Mouse (Mus musculus) intestine, postnatal 0 days (tissue): ENCODE results near the gene Pde4c. TPM values are rescaled to one million over a fixed set of nuclear protein-coding genes. Genes with fewer than 3 reads are reported as not detected.
A peak's percentile ranks its signal among the peaks of the same experiment; 100 is the strongest.

Source experiments
- ATAC-seq: fragments of 200-750 bp; cut with Nextera tagmentation; 2 replicates; pipeline ENCODE4 v1.8.0; 2017; ENCODE audit warnings: mild to moderate bottlenecking, moderate TSS enrichment, moderate library complexity
- H3K27ac ChIP-seq: fragments of 300-500 bp; sonication (generic); 2 replicates; pipeline ENCODE4 v1.5.1; 2014; ENCODE audit warnings: mild to moderate bottlenecking, low read depth, low read length, moderate library complexity
- H3K27me3 ChIP-seq: fragments of 300-500 bp; sonication (generic); replicated peaks from 2 replicates; pipeline ENCODE4 v1.6.1; 2014; ENCODE audit warnings: low read length, mixed read lengths; ENCODE audit not compliant: control insufficient read depth, insufficient read depth
- H3K36me3 ChIP-seq: fragments of 300-500 bp; sonication (generic); 2 replicates; pipeline ENCODE4 v1.6.1; 2014; ENCODE audit warnings: mild to moderate bottlenecking, moderate library complexity; ENCODE audit not compliant: control insufficient read depth, insufficient read depth
- H3K4me1 ChIP-seq: fragments of 300-500 bp; sonication (generic); replicated peaks from 2 replicates; pipeline ENCODE4 v1.6.1; 2014; ENCODE audit warnings: antibody characterized with exemption, low read length, mixed read lengths; ENCODE audit not compliant: control insufficient read depth, insufficient read depth
- H3K4me2 ChIP-seq: fragments of 300-500 bp; sonication (generic); replicated peaks from 2 replicates; pipeline ENCODE4 v1.6.1; 2014; ENCODE audit warnings: low read depth, mild to moderate bottlenecking, moderate library complexity
- H3K4me3 ChIP-seq: fragments of 300-500 bp; sonication (generic); 2 replicates; pipeline ENCODE4 v1.5.1; 2014; ENCODE audit warnings: low read depth, low read length
- H3K9ac ChIP-seq: fragments of 300-500 bp; sonication (generic); 2 replicates; pipeline ENCODE4 v1.6.1; 2014; ENCODE audit warnings: mild to moderate bottlenecking, low read depth, low read length
- H3K9me3 ChIP-seq: fragments of 300-500 bp; sonication (generic); 2 replicates; pipeline ENCODE4 v1.6.1; 2016; ENCODE audit warnings: mixed run types; ENCODE audit not compliant: control insufficient read depth
- CTCF ChIP-seq: sonication (generic); IDR thresholded peaks from 2 replicates; pipeline ENCODE4 v1.5.1; 2016; ENCODE audit warnings: low read depth, mild to moderate bottlenecking, control low read depth, antibody characterized with exemption, moderate library complexity
- WGBS: fragments of 180-500 bp; shearing (Covaris S2); extraction: QIAGEN DNeasy Blood & Tissue Kit; methylation state at CpG from one replicate; pipeline ENCODE4 v1.1.7; 2014; 5-methylcytosine and 5-hydroxymethylcytosine counted together
- polyA plus RNA-seq: library from polyadenylated mRNA; unstranded; fragments of >200 nt; fragmentation: Nextera tagmentation; extraction: Ambion mirVana; gene quantifications from 2 replicates; pipeline ENCODE4 v1.2.1, GENCODE M21; 2015

Pde4c gene
- polyA plus RNA-seq, 1 experiment from 2014 or later = 0.21 TPM

DNA sequence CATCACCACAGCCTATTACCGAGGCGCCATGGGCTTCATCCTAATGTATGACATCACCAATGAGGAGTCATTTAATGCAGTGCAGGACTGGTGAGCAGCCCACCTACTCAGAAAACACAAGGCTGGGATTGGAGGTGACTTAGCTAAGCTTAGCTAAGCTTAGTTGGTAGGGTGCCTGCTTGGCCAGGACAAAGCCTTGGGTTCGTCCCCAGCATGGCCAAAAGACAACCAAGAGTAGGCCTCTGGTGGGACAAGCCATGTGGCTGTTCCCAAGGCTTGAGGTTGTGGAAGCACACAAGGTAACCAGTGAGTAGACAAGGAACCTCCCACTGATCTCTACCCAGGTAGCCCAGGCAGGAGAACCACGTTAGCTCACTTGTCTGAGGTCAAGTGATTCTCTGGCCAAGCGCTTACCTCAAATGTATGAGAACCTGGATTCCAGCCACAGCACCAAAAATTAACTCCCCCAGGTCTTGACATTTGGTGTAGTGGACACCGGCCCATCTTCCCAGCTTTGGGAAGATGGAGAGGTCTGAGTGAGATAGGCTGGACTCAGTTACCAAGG lies 33.0 kb downstream of the Pde4c start:
- no peak for ATAC-seq
- H3K9ac ChIP-seq = no peak overlapping the region
- H3K4me1 ChIP-seq = peaks cover 5% of the 10 kb centered on the region

DNA sequence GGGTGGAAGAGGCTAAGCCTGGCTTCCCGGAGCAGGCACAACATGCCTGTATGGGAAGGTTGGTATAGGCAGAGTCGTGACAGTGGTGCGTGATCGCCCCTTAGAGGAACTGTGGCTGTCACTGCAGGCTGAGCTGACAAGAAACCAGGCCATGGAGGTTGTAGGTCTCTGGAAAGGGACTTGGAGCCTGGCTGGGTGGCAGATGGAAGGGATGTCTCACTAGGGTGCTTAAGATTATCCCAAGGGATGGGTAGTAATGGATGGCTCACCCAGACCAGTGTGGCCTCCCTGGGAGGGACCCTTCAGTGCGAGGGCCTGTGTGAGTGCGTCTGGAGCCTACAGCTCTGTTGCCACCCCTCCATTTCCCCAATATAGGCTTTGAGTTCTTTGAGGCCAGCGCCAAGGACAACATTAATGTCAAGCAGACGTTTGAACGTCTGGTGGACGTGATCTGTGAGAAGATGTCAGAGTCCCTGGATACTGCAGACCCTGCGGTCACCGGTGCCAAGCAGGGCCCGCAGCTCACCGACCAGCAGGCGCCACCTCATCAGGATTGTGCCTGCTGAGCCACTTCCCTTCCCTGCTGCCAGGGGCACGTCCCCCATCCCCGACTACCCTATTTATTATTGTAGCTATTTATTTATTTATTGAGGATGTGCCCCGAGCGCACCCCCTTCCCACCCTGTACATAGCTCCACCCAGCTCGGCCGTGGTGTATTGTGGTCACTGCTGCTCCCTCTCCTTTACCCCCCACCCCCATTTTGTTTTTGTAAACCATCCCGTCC lies 34.2 kb downstream of the Pde4c start:
- Histone ChIP-seq H3K9me3 (no peaks in the 10 kb centered on the region), H3K27me3 (no peaks in the 10 kb centered on the region), H3K9ac (no peak overlapping the region; the same call in 1 of the 2 replicates), H3K4me1 (peaks cover 4% of the 10 kb centered on the region), H3K27ac (no peak overlapping the region), H3K4me3 (no peak overlapping the region), H3K36me3 (peaks cover 25% of the 10 kb centered on the region), H3K4me2 (no peak overlapping the region)
- no peak for ATAC-seq
- 76% methylated on average over 22 of the region's 22 CpGs for WGBS
- TF ChIP-seq CTCF = peak; percentile 75

More for the DNA sequence above, 33.0 kb downstream of the Pde4c start:
- Histone ChIP-seq H3K9me3 (no peaks in the 10 kb centered on the region), H3K4me3 (no peak overlapping the region), H3K27ac (no peak overlapping the region), H3K36me3 (peaks cover 25% of the 10 kb centered on the region), H3K27me3 (no peaks in the 10 kb centered on the region), H3K4me2 (no peak overlapping the region)
- 94% methylated on average over 6 of the region's 6 CpGs for WGBS
- no peak for TF ChIP-seq CTCF

DNA sequence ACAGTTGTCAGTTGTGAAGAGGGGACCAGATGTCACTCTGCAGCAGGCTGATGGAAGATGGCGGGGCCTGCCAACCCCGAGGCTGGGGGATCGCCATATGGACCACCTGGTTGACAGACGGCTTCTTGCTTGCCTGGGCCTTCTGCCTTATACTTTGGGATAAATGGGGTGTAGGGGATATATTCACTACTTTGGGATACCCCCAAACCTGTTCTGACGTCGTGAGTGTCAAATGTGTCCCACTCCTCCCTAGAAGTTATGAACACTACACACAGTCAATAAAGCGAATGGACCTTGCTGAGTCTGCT lies 34.7 kb downstream of the Pde4c start:
- WGBS = 87% methylated on average over 7 of the region's 7 CpGs

DNA sequence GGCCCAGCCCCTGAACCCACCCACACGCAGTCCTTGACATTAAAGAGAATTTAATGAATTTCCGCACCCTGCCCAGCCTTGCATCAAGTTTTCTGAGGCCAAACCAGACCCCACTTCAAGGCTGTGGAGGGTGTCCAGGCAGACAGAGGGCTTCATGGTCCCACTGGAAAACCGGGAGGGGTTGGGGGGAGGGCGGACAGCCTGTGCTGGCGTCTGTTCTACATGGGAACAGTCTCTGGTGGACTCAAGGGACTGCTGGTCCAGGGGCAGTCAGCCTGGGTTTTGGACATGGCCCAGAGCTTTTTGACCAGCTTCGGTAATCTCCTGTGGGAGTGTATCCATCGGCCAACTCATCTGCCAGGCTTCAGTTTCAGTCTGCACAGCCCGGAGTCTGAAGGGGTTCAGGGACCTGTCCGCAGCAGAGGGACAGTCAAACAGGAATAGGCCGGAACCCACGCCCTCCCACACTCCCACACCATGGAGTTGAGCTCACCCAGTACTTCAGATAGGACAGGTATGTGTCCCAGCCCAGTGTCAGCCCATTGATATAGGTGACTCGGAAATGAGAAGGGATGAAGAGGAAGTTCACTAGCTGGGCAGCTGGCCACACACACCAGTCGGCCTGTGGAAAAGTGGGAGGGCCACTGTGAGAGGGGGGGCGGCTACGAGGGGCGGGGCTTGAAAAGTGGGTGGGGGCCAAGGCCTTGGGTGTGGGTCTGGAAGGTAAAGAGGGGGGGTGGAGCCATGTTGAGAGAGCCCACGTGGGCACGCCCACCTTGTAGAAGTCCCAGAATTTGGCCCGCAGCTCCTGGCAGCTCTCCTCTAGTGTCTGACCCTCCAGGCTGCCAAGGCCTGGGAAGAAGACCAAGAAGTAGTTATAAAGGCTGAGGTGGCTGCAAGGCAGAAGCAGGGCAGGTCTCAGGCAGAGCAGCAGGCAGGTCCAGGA lies 35.4 kb downstream of the Pde4c start:
- Histone ChIP-seq H3K36me3 (peaks cover 31% of the 10 kb centered on the region), H3K4me2 (no peak overlapping the region), H3K27me3 (no peaks in the 10 kb centered on the region), H3K9ac (no peak overlapping the region), H3K9me3 (no peaks in the 10 kb centered on the region), H3K4me3 (no peak overlapping the region), H3K4me1 (no peaks in the 10 kb centered on the region), H3K27ac (no peak overlapping the region)
- WGBS = 63% methylated on average over 19 of the region's 19 CpGs
- no peak for TF ChIP-seq CTCF
- no peak for ATAC-seq

More for the DNA sequence above, 34.7 kb downstream of the Pde4c start:
- no peak overlapping the region for H3K4me2 ChIP-seq
- H3K4me3 ChIP-seq = no peak overlapping the region
- H3K36me3 ChIP-seq = peaks cover 28% of the 10 kb centered on the region
- no peak for ATAC-seq
- no peak overlapping the region for H3K9ac ChIP-seq
- no peaks in the 10 kb centered on the region for H3K9me3 ChIP-seq
- no peak overlapping the region for H3K27ac ChIP-seq
- H3K4me1 ChIP-seq = no peaks in the 10 kb centered on the region; the same call in 1 of the 2 replicates
- TF ChIP-seq CTCF = no peak
- no peaks in the 10 kb centered on the region for H3K27me3 ChIP-seq

DNA sequence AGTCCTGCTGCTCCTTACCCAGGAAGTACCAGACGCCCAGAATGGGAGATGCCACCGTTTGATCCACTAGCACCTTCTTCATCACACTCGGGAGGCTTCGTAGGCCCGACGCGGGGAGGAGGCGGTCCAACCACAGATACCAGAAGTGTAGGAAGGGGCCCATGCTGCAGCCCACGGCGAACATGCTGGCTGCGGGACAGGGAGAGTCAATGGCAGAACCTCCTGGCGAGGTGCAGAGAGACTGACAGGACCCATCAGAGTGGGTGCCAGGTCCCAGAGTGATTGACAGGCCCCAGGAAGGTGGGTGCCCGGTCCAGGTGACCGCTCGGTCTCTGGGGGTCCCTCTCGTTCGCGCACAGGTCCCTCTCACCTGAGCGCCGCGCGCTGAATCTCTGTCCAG lies 36.8 kb downstream of the Pde4c start:
- H3K27me3 ChIP-seq = no peaks in the 10 kb centered on the region
- no peaks in the 10 kb centered on the region for H3K9me3 ChIP-seq
- under 1% methylated on average over 22 of the region's 22 CpGs for WGBS
- H3K4me1 ChIP-seq = no peaks in the 10 kb centered on the region
- H3K4me2 ChIP-seq = peak overlapping the region; percentile 94
- peak overlapping the region; percentile 60 for H3K9ac ChIP-seq
- H3K36me3 ChIP-seq = peaks cover 31% of the 10 kb centered on the region
- peak overlapping the region; percentile 74 for H3K27ac ChIP-seq
- peak overlapping the region; percentile 59 for H3K4me3 ChIP-seq
- ATAC-seq = no peak; the same call in 1 of the 2 replicates
- TF ChIP-seq CTCF = no peak
